Mouse (Mus musculus) frontal cortex, adult 2 months (tissue): ENCODE data around the gene Stab1. TPM values are rescaled to one million over a fixed set of nuclear protein-coding genes. Genes with fewer than 3 reads are reported as not detected.

Experiments used
- DNase-seq, 2 experiments: peaks; one replicate each; pipeline ENCODE4 v3.0.0; 2022; ENCODE audit warnings: low spot score in 1 of 2; ENCODE audit errors: extremely low spot score in 1 of 2
- polyA plus RNA-seq: library from polyadenylated mRNA; depleted of rRNA; stranded (reverse); fragments of >200 nt; gene quantifications from 2 replicates; pipeline ENCODE4 v1.2.3, GENCODE M21; 2012; rRNA removed

Gene Stab1
- 15.5 and 19.1 TPM in 2 replicates for polyA plus RNA-seq

- no peak for DNase-seq
Measured at GRCm38 (mm10) chr14:31168425-31168824, at the start of gene Stab1. Gene Stab1 (minus strand): TSS chr14:31168641.

GRCm38 (mm10) chr14:31217666-31218065 lies 49.2 kb upstream of the Stab1 start, which contains the start of gene Sema3g:
Gene Sema3g (plus strand): TSS chr14:31217860.
- no peak for DNase-seq

- no peak for DNase-seq
Measured at GRCm38 (mm10) chr14:31216846-31217245, 48.4 kb upstream of the Stab1 start, which contains the start of gene Nisch. Gene Nisch (minus strand): TSS chr14:31216946.

- peak in 1 of 2 experiments; percentile 81 for DNase-seq
Measured at GRCm38 (mm10) chr14:31215157-31216002, 46.9 kb upstream of the Stab1 start.

GRCm38 (mm10) chr14:31214684-31215083 lies 46.2 kb upstream of the Stab1 start:
- DNase-seq: no peak

GRCm38 (mm10) chr14:31213868-31214267 lies 45.4 kb upstream of the Stab1 start:
- DNase-seq: no peak

- DNase-seq: no peak
Measured at GRCm38 (mm10) chr14:31212499-31212898, 44.1 kb upstream of the Stab1 start.

GRCm38 (mm10) chr14:31211854-31212253 lies 43.4 kb upstream of the Stab1 start:
- DNase-seq: no peak

- DNase-seq: no peak
Measured at GRCm38 (mm10) chr14:31209133-31209557, 40.7 kb upstream of the Stab1 start.

GRCm38 (mm10) chr14:31208084-31208483 lies 39.6 kb upstream of the Stab1 start, which contains the start of gene Tnnc1:
Gene Tnnc1 (plus strand): TSS chr14:31208312.
- no peak for DNase-seq

GRCm38 (mm10) chr14:31207070-31207830 lies 38.8 kb upstream of the Stab1 start:
- DNase-seq: no peak

GRCm38 (mm10) chr14:31206472-31206981 lies 38.1 kb upstream of the Stab1 start:
- DNase-seq: peak; percentile 87 to 95

GRCm38 (mm10) chr14:31205562-31206467 lies 37.4 kb upstream of the Stab1 start:
- peak in 1 of 2 experiments; percentile 36 for DNase-seq

GRCm38 (mm10) chr14:31205244-31205561 lies 36.8 kb upstream of the Stab1 start:
- DNase-seq: no peak

- no peak for DNase-seq
Measured at GRCm38 (mm10) chr14:31204844-31205243, 36.4 kb upstream of the Stab1 start.

GRCm38 (mm10) chr14:31200038-31200437 lies 31.6 kb upstream of the Stab1 start:
- no peak for DNase-seq

GRCm38 (mm10) chr14:31199599-31199998 lies 31.2 kb upstream of the Stab1 start:
- DNase-seq: no peak

- peak in 1 of 2 experiments; percentile 77 for DNase-seq
Measured at GRCm38 (mm10) chr14:31197547-31198516, 29.4 kb upstream of the Stab1 start.

GRCm38 (mm10) chr14:31195968-31196367 lies 27.5 kb upstream of the Stab1 start:
- DNase-seq: no peak
